Mouse (Mus musculus) intestine, embryonic 15.5 days (tissue): ENCODE measurements at regions not wholly inside any gene's neighbourhood (a gene's known extent, or its start where the extent isn't known, plus 50 kb on each side); places are given as distances from the start of the nearest gene placed in this dataset.

Source experiments
- ATAC-seq: fragments of 200-750 bp; cut with Nextera tagmentation; 2 replicates; pipeline ENCODE4 v1.8.0; 2017; ENCODE audit warnings: moderate TSS enrichment, moderate library complexity
- H3K27ac ChIP-seq: fragments of 300-500 bp; sonication (generic); 2 replicates; pipeline ENCODE4 v1.5.1; 2015; ENCODE audit warnings: mild to moderate bottlenecking, inconsistent platforms
- H3K27me3 ChIP-seq: fragments of 300-500 bp; sonication (generic); replicated peaks from 2 replicates; pipeline ENCODE4 v1.6.1; 2015; ENCODE audit warnings: inconsistent platforms
- H3K36me3 ChIP-seq: fragments of 300-500 bp; sonication (generic); 2 replicates; pipeline ENCODE4 v1.6.1; 2015; ENCODE audit warnings: inconsistent platforms
- H3K4me1 ChIP-seq: fragments of 300-500 bp; sonication (generic); replicated peaks from 2 replicates; pipeline ENCODE4 v1.6.1; 2015; ENCODE audit warnings: inconsistent platforms
- H3K4me2 ChIP-seq: fragments of 300-500 bp; sonication (generic); replicated peaks from 2 replicates; pipeline ENCODE4 v1.6.1; 2015; ENCODE audit warnings: mild to moderate bottlenecking, inconsistent platforms
- H3K4me3 ChIP-seq: fragments of 300-500 bp; sonication (generic); replicated peaks from 2 replicates; pipeline ENCODE4 v1.5.1; 2015; ENCODE audit warnings: inconsistent platforms
- H3K9ac ChIP-seq: fragments of 300-500 bp; sonication (generic); 2 replicates; pipeline ENCODE4 v1.6.1; 2015; ENCODE audit warnings: inconsistent platforms
- H3K9me3 ChIP-seq: fragments of 300-500 bp; sonication (generic); 2 replicates; pipeline ENCODE4 v1.6.1; 2016; ENCODE audit warnings: inconsistent platforms
- WGBS: fragments of 180-500 bp; shearing (Covaris S2); methylation state at CpG from one replicate; pipeline ENCODE4 v1.1.7; 2015; 5-methylcytosine and 5-hydroxymethylcytosine counted together

GRCm38 (mm10) chr10:96733581-96733980 lies 116.8 kb downstream of the Btg1 start:
- no peak for ATAC-seq
- H3K36me3 ChIP-seq, result no peaks in the 10 kb centered on the region
- H3K9ac ChIP-seq, result no peak overlapping the region
- H3K4me1 ChIP-seq, result 0 out of 2 replicates have a peak, but pooled peaks cover 4% of the 10 kb centered on the region
- no peaks in the 10 kb centered on the region for H3K9me3 ChIP-seq
- no peak overlapping the region for H3K4me3 ChIP-seq
- H3K27me3 ChIP-seq, result no peaks in the 10 kb centered on the region
- H3K4me2 ChIP-seq, result no peak overlapping the region
- 43% methylated on average over 5 of the region's 5 CpGs for WGBS
- no peak overlapping the region for H3K27ac ChIP-seq

- no peaks in the 10 kb centered on the region for H3K9me3 ChIP-seq
- H3K9ac ChIP-seq, result no peak overlapping the region
- H3K4me2 ChIP-seq, result no peak overlapping the region
- no peaks in the 10 kb centered on the region for H3K27me3 ChIP-seq
- no peak for ATAC-seq
- WGBS, result 89% methylated on average over 11 of the region's 11 CpGs
- 0 out of 2 replicates have a peak, but pooled peaks cover 4% of the 10 kb centered on the region for H3K4me1 ChIP-seq
- no peak overlapping the region for H3K4me3 ChIP-seq
- no peak overlapping the region for H3K27ac ChIP-seq
- no peaks in the 10 kb centered on the region for H3K36me3 ChIP-seq
These were observed 118.3 kb downstream of the Btg1 start for GRCm38 (mm10) chr10:96735146-96735545.

GRCm38 (mm10) chr10:96735885-96736628 lies 119.3 kb downstream of the Btg1 start:
- Histone ChIP-seq H3K4me3 (no peak overlapping the region), H3K27me3 (no peaks in the 10 kb centered on the region), H3K4me2 (no peak overlapping the region), H3K36me3 (no peaks in the 10 kb centered on the region), H3K4me1 (no peaks in the 10 kb centered on the region), H3K27ac (no peak overlapping the region), H3K9ac (no peak overlapping the region), H3K9me3 (no peaks in the 10 kb centered on the region)
- peak; percentile 61; the same call in 1 of the 2 replicates for ATAC-seq
- WGBS, result 39% methylated on average over 4 of the region's 4 CpGs

DNA sequence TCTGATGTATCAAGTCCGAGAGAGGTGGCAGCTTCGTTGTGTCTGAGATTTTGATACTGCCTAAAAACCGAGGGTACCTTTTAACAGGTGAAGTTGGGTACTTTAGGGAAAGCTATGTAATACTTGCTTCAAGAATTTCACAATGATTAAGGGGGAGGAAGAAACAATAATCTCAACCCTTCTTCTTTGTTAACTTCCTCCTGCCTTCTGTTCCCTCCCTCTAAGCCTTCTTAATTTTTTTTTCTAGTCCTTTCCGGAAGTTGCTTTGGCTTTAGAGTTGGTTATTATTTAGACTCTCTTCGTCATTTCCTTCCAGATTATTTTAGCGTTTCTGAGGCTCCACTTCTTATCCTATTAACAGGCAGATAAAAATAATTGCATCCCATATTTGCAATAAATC lies 121.2 kb downstream of the Btg1 start:
- Histone ChIP-seq H3K27ac (no peak overlapping the region), H3K4me1 (no peaks in the 10 kb centered on the region), H3K27me3 (no peaks in the 10 kb centered on the region), H3K36me3 (no peaks in the 10 kb centered on the region), H3K9ac (no peak overlapping the region), H3K4me3 (no peak overlapping the region), H3K4me2 (no peak overlapping the region), H3K9me3 (no peaks in the 10 kb centered on the region)
- no peak for ATAC-seq
- 85% methylated on average over 6 of the region's 6 CpGs for WGBS

DNA sequence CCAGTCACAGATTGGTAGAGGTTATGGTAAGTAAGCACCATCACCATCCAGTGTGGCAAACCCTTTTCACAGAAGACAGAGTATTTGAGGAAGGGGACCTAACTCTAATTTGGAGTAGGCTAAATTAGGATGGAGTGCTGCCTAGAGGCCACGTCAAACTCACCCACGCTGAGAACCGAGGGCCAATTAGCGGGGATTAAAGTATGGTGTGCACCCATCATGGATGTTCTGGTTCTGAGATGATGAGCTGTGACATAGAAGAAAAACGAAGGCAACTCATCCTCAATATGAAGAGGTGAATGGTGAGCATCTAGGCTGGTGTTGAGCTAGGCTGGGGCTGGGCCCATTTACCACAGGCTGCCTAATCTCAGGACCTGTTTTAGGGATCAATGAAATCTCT lies 121.8 kb downstream of the Btg1 start:
- no peaks in the 10 kb centered on the region for H3K4me1 ChIP-seq
- WGBS, result 94% methylated on average over 5 of the region's 5 CpGs
- ATAC-seq, result no peak

DNA sequence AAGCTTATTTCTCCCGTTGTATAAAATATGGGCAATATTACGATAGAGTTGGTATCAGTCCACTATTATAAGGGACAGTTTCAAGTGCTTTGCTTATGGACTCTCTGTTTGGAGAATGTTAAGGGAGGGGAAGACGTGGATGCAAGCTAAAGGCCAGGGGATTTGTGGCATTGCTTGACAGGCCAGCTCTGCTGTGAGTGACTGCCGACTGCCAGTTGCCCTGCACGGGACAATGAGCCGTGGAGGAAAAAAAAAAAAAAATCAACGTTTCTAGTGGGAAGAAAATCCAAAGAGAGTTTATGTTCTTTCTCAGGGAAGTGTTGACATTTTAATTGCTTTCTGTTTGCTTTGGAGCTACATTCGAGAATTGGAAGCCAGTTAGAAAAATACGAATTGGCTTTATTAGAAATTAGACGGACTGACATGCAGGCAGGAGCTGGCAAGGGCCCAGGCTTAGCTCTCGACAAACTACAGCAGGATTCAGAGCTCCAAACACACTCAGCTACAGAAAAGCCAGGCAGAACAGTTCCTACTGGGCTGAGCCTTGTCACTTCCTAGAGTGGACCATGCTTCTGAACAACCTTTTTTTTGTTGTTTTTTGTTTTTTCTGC lies 127.5 kb downstream of the Btg1 start:
- Histone ChIP-seq H3K27ac (no peak overlapping the region), H3K4me2 (0 out of 2 replicates have a peak overlapping the region, but pooled peaks have one; percentile 15)
- 18% methylated on average over 11 of the region's 11 CpGs for whole genome bisulfite sequencing

More for the DNA sequence above, 121.8 kb downstream of the Btg1 start:
- Histone ChIP-seq H3K4me3 (no peak overlapping the region), H3K9me3 (no peaks in the 10 kb centered on the region), H3K36me3 (no peaks in the 10 kb centered on the region), H3K27me3 (no peaks in the 10 kb centered on the region), H3K27ac (no peak overlapping the region), H3K9ac (no peak overlapping the region), H3K4me2 (no peak overlapping the region)

DNA sequence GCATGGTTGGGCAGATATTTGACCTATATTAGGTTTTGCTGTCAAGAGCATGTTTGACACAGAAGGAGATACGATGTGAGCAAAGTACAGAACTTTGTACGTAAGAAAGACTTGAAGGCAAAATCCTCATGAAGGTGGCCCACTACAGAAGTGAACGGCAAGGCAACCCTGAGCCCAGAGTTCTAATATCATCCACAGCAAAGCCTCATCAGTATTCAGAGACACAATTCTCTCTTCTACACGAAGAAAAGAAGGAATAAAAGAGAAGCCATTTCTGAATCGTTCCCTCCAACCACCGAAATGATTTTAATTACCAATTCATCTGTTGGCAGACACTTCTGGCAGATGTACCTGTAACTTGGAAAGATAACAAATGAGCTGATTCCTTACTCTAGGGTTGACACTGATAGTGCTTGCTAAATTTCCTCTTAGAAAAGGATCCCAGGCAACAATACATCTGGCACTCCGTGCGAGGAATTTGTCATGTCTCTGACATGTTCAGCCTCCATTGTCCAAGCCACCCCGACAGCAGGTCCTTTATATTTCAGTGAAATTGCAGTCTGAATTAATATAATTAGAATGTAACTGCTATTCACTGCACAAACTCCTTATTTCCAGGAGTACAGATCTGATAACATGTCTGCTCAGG lies 130.3 kb downstream of the Btg1 start:
- no peaks in the 10 kb centered on the region for H3K36me3 ChIP-seq
- H3K27ac ChIP-seq, result no peak overlapping the region
- no peaks in the 10 kb centered on the region for H3K9me3 ChIP-seq
- H3K27me3 ChIP-seq, result no peaks in the 10 kb centered on the region
- 82% methylated on average over 9 of the region's 9 CpGs for whole genome bisulfite sequencing
- ATAC-seq, result no peak
- peaks cover 3% of the 10 kb centered on the region; the same call in 1 of the 2 replicates for H3K4me1 ChIP-seq
- no peak overlapping the region for H3K4me2 ChIP-seq
- no peak overlapping the region for H3K9ac ChIP-seq
- H3K4me3 ChIP-seq, result no peak overlapping the region

More for the DNA sequence above, 127.5 kb downstream of the Btg1 start:
- Histone ChIP-seq H3K4me3 (no peak overlapping the region), H3K4me1 (no peaks in the 10 kb centered on the region; the same call in 1 of the 2 replicates), H3K9me3 (no peaks in the 10 kb centered on the region), H3K36me3 (no peaks in the 10 kb centered on the region), H3K9ac (no peak overlapping the region), H3K27me3 (no peaks in the 10 kb centered on the region)
- ATAC-seq, result no peak

GRCm38 (mm10) chr10:96750861-96751260 lies 134.1 kb downstream of the Btg1 start:
- H3K9me3 ChIP-seq, result no peaks in the 10 kb centered on the region

GRCm38 (mm10) chr10:96751580-96752264 lies 134.9 kb downstream of the Btg1 start:
- H3K4me1 ChIP-seq, result peaks cover 5% of the 10 kb centered on the region; the same call in 1 of the 2 replicates
- H3K9ac ChIP-seq, result peak overlapping the region; percentile 8; the same call in 1 of the 2 replicates
- H3K4me3 ChIP-seq, result peak overlapping the region; percentile 10; the same call in 1 of the 2 replicates
- 9% methylated on average over 12 of the region's 12 CpGs for WGBS
- peak overlapping the region; percentile 48; the same call in 1 of the 2 replicates for H3K27ac ChIP-seq
- no peaks in the 10 kb centered on the region for H3K9me3 ChIP-seq
- H3K4me2 ChIP-seq, result peak overlapping the region; percentile 49
- H3K27me3 ChIP-seq, result no peaks in the 10 kb centered on the region
- ATAC-seq, result peak; percentile 95
- H3K36me3 ChIP-seq, result no peaks in the 10 kb centered on the region

More at GRCm38 (mm10) chr10:96750861-96751260, 134.1 kb downstream of the Btg1 start:
- Histone ChIP-seq H3K9ac (no peak overlapping the region), H3K4me3 (no peak overlapping the region), H3K27me3 (no peaks in the 10 kb centered on the region), H3K36me3 (no peaks in the 10 kb centered on the region), H3K4me1 (0 out of 2 replicates have a peak, but pooled peaks cover 3% of the 10 kb centered on the region), H3K4me2 (no peak overlapping the region), H3K27ac (no peak overlapping the region)
- ATAC-seq, result peak; percentile 35; the same call in 1 of the 2 replicates
- 24% methylated on average over 5 of the region's 5 CpGs for WGBS

DNA sequence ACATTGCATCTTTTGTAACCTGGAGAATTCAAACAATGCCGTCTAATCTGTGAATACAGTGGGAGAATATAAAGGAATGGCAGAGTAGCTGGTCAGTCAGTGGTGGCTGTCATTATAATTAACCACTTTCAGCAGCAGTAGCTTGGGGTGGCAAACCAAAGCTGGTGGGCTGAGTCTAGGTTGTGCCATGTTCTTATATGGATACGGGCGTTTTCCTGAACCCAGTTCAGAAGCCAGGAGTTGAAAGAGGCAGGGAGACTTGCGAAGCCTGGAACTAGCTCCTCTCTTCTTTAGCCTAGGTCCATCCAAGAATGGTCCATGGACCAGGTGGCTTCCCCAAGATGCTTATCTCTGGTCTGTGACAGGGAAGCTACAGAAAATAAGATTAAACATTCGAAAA lies 135.7 kb downstream of the Btg1 start:
- H3K4me1 ChIP-seq, result peaks cover 5% of the 10 kb centered on the region; the same call in 1 of the 2 replicates
- no peaks in the 10 kb centered on the region for H3K36me3 ChIP-seq
- H3K9ac ChIP-seq, result no peak overlapping the region
- ATAC-seq, result no peak
- no peak overlapping the region for H3K27ac ChIP-seq
- no peak overlapping the region for H3K4me3 ChIP-seq
- H3K27me3 ChIP-seq, result no peaks in the 10 kb centered on the region
- H3K9me3 ChIP-seq, result no peaks in the 10 kb centered on the region
- H3K4me2 ChIP-seq, result no peak overlapping the region
- WGBS, result 93% methylated on average over 5 of the region's 5 CpGs

GRCm38 (mm10) chr10:96753521-96753920 lies 136.7 kb downstream of the Btg1 start:
- Histone ChIP-seq H3K4me1 (peaks cover 5% of the 10 kb centered on the region; the same call in 1 of the 2 replicates), H3K9me3 (no peaks in the 10 kb centered on the region), H3K27me3 (no peaks in the 10 kb centered on the region), H3K9ac (no peak overlapping the region), H3K36me3 (no peaks in the 10 kb centered on the region), H3K27ac (no peak overlapping the region), H3K4me2 (no peak overlapping the region), H3K4me3 (no peak overlapping the region)
- ATAC-seq, result no peak
- WGBS, result 57% methylated on average over 1 of the region's 1 CpGs

GRCm38 (mm10) chr10:96755674-96756073 lies 138.9 kb downstream of the Btg1 start:
- H3K9me3 ChIP-seq, result no peaks in the 10 kb centered on the region
- H3K27ac ChIP-seq, result no peak overlapping the region
- H3K36me3 ChIP-seq, result no peaks in the 10 kb centered on the region
- H3K4me2 ChIP-seq, result no peak overlapping the region
- H3K4me1 ChIP-seq, result peaks cover 5% of the 10 kb centered on the region; the same call in 1 of the 2 replicates
- ATAC-seq, result no peak
- H3K27me3 ChIP-seq, result no peaks in the 10 kb centered on the region
- no peak overlapping the region for H3K4me3 ChIP-seq
- 63% methylated on average over 8 of the region's 8 CpGs for WGBS
- H3K9ac ChIP-seq, result no peak overlapping the region
